Mouse (Mus musculus): ENCODE data around the gene Gm14305.
"Not testable (repeated sequence)": the region's sequence is repeated elsewhere in the genome, so short reads cannot be mapped to it uniquely, and the experiment has no call there.

The Gm14305 gene

DNA sequence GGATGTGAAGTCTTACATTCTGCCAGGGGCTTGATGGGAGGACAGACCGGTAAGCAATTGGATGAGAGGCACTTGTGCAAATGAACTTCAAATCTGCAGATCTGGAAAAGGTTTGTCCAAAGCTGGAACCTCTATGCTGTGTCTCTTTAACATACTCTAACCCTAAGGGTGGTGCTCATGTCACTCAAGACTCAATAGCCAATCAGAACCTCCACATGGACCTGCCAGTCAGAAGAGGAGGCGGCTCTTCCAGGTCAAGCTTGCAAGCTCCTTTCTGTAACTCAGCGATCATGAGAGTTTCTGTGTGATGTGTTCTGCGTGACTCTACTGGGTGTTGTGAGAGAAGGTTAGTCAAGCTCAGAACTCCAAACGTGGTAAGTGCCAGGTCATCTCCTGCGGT is at the start of gene Gm14305:
Gene Gm14305 (plus strand): TSS at position 278 of the 400 bp plus-strand sequence.
- not testable (repeated sequence) for H3K27me3 ChIP-seq (ENCODE audit: insufficient read depth, low read length); H3K36me3 ChIP-seq (ENCODE audit: insufficient read depth, low read length); H3K4me1 ChIP-seq (replicated peaks; ENCODE audit: low read depth, low read length); H3K9me3 ChIP-seq (ENCODE audit: low read length)
- H3K4me3 ChIP-seq (replicated peaks; ENCODE audit: low read length): peak within 1 kb of the TSS; percentile 79

DNA sequence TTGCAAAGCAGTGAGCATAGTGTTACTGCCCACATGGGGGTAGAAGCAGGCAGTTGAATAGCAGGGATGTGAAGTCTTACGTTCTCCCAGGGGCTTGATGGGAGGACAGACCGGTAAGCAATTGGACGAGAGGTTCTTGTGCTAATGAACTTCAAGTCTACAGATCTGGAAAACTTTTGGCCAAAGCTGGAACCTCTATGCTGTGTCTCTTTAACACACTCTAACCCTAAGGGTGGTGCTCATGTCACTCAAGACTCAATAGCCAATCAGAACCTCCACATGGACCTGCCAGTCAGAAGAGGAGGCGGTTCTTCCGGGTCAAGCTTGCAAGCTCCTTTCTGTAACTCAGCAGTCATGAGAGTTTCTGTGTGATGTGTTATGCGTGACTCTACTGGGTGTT is 37.9 kb upstream of the Gm14305 start, which contains the start of gene Zfp973:
Gene Zfp973 (plus strand): TSS at position 301 of the 400 bp plus-strand sequence.
- not testable (repeated sequence) for H3K27me3 ChIP-seq (ENCODE audit: insufficient read depth, low read length); H3K4me3 ChIP-seq (replicated peaks; ENCODE audit: low read length); H3K9me3 ChIP-seq (ENCODE audit: low read length); H3K4me1 ChIP-seq (replicated peaks; ENCODE audit: low read depth, low read length); H3K36me3 ChIP-seq (ENCODE audit: insufficient read depth, low read length)

All from E14TG2a.4 (cell line).